Mouse (Mus musculus) testis, postnatal 10 days (tissue): Measurements from ENCODE around the gene Akr1a1.

Source experiments
- DNase-seq: peaks from one replicate; pipeline ENCODE4 v3.0.0; 2021; ENCODE audit warnings: low spot score

Akr1a1 gene

DNA sequence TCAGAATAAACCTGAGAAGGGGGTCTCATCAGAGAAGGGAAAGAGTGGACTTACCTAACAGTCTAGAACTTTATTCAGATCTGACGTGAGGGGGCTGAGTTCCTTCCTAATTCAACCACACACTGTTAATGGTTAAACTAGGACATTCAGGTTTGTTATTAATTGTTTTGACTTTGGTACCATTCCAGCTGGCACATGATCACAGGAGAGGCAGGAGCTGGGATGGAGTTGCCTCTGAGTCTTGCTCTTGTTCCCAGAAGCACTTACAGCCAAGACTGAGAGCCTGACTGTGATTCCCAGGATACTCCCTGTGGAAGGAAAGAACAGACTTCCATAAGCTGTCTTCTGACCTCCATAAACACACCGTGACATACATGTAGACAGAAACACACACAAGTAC, 8.0 kb upstream of the Akr1a1 start:
- DNase-seq, result no peak

DNA sequence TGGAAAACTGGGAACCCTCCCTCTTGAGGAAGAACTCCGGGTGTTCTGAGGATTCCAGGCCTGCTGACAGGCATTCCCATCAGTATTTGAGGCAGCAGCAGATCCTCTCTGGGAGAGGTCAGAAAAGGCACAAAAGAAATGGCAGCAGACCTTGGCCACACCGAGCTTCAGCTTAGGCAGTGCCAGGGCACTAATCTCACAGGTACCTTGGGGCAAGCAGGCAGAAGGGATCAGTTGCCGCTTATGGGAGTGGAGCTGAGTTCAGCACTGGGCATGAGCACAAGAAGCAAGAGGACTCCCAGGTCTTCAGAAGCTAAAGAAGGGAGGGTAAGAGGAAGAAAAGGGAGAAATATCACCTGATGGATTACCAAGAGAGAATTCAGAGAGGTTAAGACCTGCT, 6.5 kb upstream of the Akr1a1 start:
- no peak for DNase-seq

DNA sequence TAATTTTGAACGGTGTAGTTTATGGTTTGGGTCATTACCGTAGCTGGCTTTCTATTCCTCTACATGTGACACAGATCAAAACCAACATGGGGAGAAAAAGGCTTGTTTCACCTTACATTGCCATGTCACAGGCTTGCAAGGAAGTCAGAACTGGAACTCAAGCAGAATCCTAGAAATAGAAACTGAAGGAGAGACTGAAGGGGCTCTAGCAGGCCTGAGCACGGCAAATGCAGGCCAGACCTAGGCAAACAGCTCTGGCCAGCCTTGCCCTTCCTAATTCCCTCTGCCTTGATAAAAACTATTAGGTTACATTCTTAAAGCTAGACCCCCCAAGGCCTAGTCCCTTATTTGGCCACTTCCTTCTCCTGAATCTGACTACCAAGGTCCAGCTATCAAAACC, 4.2 kb upstream of the Akr1a1 start:
- DNase-seq, result no peak

DNA sequence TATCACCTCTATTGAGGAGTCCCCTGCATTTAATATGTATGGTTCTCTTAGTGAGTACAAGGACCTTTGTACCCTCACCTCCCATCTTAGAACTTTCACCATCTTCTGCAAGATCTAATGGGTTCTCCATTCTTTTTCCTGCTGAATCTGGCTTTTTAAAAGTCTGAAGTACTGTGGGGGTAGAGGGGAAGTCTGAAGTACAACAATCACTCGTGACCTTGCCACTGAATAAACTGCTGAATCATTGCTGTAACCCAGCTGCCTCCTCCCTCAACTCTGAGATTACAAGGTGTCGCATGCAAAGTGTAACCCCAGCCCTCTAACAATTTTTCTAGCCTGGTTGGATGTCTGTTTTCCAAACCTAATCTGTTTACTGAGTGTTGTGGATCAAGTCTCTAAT, 3.6 kb upstream of the Akr1a1 start:
- no peak for DNase-seq

DNA sequence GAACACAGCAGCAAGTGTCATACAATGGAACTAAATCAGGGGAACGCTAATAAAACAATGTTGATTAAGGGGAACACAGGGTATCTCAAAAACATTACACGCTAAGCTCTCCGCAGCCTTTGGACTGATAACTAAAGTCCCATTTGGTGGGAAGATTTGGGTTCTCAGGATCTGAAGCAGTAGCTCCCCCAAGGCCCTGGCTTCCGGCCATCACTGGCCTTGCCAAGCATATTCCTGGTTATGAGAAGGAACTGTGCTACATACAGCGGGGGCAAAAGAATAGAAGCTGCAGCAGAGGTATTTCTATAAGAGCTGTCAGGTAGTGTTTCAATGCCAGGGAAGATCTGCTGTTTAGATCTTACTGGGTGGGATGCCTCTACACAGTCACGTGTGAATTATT, 1.7 kb upstream of the Akr1a1 start:
- DNase-seq, result peak; percentile 88

DNA sequence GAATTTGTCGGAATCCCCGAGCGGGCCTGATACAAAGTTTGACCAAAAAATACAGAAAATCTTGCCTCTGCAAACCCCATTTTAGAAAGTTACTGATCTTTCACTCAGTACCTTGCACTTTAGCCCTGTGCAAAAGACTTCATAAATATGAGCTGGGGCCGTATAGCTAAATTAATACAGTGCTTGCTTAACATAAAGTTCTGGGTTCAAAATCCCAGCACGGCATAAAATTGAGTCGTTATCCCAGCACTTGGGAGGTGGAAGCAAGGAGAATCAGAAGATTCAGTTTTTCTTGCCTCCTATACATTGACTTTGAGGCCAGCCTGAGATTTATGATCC, 286 bp upstream of the Akr1a1 start:
- DNase-seq, result no peak

DNA sequence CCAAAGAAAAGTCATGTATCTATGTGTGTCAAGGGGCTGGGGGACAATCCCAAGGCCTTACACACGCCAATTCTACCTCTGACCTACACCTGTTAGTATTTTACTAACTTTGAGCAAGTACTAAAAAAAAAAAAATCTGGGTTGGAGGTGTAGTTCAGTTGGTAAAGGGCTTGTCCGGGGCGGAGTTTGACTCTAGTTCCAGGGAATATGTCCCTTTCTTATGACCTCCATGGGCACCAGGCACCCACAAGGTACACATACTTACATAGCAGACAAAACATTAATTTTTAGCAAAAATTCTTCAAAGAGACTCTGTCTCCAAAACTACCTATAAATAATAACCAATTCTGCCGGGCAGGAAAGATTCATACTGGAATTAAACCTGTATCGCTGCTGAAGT, 1.1 kb downstream of the Akr1a1 start:
- no peak for DNase-seq

DNA sequence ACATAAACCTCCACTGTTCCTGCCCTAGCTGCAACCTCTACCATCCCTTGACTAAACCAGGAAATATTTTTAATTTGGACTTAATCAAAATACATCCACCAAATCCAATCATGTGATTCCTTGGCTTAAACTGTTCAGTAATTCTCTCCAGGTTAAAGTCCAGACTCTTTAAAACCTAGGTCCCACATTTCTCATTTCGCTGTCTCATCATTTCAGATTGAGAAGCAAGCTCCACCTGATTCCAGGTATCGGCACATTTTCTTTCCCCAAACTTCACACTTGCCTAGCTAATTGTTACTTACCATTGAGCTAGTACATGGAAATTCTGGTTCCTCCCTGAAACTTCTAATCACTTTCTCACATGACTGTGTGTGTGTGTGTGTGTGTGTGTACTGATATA, 2.1 kb downstream of the Akr1a1 start:
- no peak for DNase-seq

DNA sequence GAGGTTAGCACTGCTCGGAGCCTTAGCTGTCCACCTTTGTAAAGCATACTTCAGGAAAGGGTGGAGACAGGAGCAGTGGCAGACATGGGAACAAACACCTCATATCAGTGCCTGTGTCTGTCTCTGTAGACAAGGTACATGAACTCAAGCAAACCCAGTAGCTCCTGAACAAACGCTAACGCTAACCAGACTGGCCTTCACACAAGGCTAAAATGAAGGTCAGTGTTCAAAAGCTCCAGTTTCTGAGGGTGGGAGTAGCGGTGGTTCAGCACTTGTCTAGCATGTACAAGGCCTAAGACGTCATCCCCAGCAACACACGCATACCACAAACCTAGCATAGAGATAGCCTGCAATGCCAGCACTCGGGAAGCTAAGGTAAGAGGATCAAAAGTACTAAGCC, 5.9 kb downstream of the Akr1a1 start:
- DNase-seq, result no peak

DNA sequence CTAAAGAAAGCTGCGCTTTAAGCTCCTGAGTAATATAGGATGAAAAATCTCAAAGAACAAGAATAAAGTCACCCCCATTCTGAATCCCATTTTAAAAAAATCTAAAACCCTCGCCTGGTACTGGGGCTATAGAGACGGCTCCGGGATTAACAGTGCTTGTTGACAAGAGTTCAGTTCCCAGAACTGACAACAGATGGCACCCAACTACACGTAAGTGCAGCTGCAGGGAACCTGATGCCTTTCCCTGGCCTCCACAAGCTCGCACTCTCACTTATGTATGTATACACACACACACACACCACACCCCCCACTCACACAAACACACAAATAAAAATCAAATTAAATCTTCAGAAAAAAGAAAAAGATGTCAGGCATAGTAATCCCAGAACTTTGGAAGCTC, 7.2 kb downstream of the Akr1a1 start:
- DNase-seq, result no peak

DNA sequence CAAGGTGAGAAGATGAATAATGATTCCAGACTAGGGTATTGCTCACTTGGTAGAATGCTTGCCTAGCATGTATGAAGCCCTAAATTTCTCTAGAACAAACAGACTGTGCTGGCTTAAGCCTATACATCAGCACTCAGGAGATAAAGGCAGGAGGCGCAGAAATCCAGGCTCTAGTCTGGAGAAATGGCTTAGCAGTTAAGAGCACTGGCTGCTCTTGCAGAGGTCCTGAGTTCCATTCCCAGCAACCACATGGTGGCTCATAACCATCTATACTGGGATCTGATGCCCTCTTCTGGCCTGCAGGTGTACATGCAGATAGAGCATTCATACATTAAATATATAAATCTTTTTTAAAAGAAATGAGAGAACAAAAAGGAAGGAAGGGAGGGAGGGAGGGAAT, 9.4 kb downstream of the Akr1a1 start:
- DNase-seq, result no peak

DNA sequence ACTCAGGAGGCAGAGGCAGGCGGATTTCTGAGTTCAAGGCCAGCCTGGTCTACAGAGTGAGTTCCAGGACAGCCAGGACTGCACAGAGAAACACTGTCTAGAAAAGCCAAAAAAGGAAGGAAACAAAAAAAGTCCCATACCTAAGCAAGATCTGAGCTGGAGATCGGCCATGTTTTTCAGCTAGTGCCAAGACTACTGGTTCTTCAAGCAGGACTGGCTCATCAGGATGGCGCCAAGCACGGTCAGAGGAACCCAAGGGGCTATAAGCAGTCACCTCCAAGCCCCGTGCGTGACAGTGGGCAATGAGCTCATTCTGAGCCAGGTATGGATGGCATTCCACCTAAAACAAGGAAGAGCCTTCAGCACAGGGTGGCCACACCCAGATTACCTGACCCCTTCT, 12.7 kb downstream of the Akr1a1 start:
- DNase-seq, result no peak

DNA sequence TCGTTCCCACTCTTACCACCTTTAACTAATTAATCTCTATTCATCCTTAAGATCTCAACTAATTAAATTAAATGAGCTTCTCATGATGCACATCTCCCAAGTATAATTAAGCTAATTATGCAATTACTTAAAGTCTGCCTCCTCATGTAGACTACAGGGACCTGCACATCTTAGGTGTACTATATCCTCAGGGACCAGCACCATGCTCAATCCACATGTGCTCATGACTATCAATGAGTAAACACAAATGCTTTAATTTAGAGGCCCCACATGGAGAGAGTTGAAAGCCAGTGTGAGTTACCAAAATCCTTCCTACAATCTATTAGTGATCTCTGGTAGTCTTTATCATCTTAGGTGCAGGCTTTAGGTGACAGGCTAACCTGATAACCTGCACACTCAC, 16.3 kb downstream of the Akr1a1 start:
- no peak for DNase-seq

DNA sequence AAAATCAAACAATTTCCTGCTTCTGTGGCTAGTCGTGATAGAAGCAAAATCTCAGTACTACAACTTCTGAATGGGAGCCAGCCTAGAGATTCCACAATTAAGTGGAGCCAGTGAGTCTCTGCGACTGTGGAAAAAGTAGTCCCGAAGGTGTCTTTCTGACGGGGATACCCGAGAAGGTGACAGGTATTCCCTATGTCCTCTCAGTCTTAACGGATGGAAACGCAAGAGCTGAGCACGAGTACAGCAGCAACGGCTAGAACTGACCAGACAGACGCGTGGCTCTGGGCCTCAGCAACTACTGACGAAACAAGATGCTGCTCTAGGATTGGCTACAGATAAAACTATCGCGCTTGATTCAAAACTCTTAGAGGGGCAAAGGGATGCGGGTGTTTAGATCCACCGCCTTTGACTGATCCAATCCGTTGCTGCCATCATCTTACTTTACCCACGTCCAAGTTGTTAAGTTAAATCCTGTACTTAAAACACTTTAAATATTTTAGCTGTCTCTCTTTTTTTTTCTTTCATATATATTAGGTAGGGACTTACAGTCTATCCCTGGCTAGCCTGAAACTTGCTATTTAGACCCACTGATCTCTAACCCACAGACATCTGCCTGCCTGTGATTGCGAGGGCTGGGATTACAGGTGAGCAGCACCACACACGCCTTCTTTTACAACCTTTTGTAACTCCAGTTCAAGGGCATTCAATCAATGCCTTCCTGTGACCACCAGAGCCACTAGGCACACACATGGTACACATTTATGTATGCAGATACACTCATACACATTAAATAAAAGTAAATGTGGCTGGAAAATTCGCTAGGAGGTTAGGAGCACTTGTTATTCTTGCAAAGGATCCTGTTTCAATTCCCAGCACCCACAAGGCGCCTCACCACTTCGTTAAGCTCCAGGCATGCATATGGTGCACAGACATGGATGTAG, 23.5 kb downstream of the Akr1a1 start, which contains the start of gene Nasp:
Gene Nasp, minus strand, starts transcription at position 220 of the 941 bp plus-strand sequence.
- DNase-seq, result peak; percentile 73

DNA sequence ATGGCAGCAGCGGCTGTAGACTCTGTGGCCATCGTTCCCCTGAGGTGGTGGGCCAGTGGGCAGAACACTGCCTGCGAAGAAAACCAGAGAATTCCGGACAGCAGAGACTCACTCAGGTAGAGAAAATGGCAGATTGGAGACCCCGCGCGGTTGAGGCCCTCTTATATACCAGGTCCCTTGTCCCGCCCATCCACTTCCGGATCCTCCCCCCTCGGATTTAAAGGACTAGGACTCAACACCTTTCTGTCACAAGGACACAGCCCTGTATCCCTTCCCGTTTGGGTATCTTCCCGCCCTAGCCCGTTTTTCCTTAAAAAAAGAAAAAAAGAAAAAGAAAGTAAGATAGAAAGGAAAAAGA, 24.1 kb downstream of the Akr1a1 start:
- DNase-seq, result peak; percentile 92

DNA sequence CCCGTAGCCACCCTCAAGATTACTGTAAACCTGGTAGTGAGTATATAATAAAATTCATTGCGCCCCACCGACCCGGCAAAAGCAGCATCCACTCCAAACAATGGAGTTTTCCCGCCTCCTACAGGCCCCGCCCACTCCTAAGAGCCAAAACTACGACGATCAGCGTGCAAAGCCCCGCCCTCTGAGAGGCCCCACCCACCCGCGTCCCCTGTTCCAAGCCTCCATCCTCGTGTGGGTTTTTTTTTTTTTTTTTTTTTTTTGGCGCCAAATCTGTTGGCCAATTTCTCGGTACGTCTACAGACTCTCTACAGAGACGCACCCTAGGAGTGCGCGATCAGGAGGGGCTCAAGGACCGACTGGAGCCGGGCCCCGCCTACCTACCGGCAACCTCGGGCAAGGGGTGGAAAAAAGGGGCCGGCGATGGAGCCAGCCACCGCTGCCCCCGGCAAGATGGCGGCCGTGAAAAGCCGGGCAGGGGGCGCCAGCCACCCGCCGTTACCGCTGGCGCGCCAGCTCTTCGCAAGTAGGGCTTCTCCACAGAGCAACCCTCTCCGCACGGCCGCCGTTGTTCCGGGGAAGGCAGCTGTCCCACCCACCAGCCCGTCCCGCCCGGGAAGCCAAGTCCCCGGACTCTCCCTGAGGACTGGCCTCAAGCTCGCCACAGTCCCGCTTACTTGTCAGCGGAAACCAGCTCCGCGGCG, 24.7 kb downstream of the Akr1a1 start:
- peak; percentile 93 for DNase-seq

DNA sequence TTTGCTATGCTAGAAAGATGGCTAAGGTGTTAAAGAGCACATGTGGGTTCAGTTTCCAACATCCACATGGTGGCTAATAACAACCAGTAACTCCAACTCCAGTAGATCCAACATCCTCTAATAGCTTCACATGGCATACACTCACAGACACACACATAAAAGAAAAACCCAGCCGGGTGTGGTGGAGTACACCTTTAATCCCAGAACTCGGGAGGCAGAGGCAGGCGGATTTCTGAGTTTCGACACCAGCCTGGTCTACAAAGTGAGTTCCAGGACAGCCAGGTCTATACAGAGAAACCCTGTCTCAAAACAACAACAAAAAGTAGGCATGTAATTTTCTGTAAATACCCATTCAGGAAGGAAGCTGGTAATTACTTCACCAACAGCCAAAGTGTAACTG, 26.6 kb downstream of the Akr1a1 start:
- DNase-seq, result no peak

DNA sequence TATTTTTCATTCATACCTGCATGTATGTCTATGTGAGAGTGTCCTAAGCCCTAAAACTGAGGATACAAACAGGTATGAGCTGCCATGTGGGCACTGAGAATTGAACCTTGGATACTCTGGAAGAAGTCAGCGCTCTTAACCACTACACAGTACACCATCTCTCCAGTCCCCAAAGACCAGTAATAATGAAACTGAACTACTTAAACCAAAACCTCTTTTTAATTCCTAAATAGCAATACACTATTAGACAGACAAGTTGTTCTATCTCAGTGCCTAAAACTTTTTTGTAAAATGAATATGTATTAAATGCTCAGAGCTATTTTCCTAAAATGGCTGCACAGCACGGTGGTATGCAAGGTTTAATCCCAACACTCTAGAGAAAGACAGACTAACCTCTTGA, 36.2 kb downstream of the Akr1a1 start:
- no peak for DNase-seq

DNA sequence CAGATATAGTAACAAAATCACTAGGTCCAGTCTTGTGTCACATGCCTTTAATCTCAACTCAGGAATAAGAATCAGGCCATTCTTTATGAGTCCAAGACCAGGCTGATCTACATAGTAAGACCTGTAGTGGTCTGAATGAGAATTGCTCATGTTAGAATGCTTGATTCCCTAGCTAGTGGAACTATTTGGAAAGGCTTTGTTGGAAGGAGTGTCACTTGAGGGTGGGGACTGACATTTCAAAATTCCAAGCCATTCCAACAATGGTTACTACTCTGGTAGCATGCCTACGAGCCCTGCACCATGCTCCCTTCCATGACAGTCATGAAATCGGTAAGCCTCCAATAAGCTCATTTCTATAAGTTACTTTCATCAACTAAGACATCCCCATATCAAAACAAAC, 38.9 kb downstream of the Akr1a1 start:
- DNase-seq, result no peak

DNA sequence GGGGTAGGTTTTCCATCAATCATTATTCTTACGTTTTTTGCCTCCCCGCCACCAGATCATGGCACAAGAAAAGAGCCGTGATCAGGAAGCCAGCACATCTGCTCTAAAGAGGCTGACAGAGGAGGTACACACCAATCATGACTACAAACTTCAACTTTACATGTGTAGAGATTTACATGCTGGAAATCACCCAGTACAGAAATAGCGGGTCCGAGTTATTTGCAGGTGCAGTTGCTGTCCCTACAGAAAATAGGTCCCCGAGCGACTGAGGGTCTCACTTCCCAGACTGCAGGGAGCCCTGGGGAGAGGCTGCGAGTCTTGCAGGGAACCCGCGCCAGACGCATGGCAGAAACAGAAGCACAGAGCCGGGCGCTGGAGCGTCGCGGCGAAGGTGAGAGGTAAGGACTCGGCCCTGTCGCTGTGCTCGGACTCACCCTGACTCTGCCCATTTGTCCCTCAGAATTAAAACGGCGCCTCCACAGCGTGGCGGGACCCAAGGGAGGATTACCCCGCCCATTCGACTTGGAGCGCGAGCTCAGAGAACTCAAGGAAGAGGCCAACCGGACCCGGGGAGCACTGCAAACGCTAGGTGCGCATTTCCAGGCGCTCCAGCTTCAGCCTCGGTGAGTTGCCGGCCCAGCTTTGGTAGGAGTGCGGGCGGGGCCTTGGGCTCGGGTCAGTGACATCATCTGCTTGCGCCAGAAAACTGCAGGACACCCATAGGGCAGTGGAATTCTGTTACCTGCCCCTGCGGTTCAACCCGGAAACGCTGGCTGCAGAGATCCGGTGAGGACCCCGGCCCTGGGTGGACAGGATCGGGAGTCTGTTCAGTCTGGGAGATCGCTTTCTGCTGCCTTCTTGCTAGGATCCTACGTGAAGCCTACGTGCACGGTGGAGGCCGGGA, 54.2 kb downstream of the Akr1a1 start:
- DNase-seq, result peak; percentile 88

DNA sequence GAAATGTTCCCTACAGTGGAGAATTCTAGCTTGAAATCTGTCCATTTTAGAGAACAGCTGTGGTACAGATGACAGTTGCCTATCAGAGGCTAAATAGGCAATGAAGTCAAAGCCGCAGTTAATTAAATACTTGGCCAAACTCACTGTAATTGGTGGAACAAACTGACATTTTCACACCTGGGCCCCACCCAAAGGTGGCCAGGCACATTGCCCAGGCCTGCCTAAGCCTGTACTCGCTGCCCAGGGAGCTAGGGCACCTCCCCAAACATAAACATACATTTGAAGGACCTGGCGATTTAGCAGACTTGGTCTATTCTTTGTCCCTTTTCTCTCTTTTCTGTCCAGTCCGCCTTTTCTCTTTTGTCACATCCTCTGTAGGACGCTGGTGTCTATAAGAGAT, 55.1 kb downstream of the Akr1a1 start, which contains the start of gene Ccdc17:
Gene Ccdc17, plus strand, starts transcription at position 276 of the 400 bp plus-strand sequence.
- no peak for DNase-seq

DNA sequence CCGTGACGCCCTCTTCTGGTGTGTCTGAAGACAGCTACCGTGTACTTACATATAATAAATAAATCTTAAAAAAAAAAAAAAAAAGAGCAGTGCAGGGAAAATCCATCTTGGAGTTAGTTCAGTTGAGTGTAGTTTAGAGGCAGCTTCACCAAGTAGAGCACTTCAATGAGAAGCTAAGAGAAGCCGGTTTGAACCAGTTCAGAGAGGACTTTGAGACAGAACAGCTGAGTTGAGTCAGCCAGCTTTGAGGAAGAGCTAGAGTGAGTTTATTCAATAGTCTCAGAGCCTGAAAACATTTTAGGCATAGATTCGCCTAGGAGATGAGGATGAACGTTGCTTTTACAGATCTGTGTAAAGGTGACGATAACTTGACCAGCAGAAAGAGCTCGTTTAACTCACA, 55.7 kb downstream of the Akr1a1 start:
- DNase-seq, result no peak
